Mouse (Mus musculus) A20 (cell line): ENCODE data around the gene Spg21.
A peak's percentile ranks its signal among the peaks of the same experiment; 100 is the strongest.

Source experiments
- DNase-seq: peaks from one replicate; pipeline ENCODE4 v3.0.0-alpha.2; 2011; ENCODE audit warnings: low read depth, low spot score

The Spg21 gene

DNA sequence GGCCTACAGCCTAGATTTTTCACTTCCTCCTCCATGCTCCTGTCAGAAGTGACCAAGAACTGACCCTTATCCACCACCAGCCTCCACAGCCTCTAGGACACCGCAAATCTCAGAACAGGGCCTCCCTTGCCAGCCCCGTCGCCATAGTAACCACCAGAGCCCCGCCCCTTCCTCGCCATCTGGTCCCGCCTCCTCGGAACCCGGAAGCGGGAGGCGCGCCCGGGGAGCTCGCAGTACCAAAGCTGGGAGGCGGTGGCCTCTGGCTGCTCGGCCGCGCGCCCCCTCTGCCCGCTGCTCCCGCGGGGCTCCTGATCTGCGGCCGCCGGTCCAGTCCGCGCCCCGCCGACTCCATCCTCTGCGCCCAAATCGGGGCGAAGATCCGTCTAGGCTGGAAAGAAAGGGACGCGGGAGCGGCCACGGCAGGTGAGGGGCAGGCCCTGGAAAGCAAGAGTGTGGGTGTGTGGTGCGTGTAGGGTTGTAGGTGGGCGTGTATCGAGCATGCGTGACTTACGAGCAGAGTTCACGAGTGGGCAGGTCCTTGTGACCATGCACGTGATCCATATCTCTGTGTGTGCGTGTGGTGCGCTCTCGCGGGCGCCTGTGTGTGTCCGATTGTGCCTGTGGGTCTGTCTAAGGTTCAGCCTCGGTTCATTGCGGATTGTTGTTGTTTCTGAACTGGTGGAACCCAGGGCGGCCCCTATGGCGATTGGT lies at the start of gene Spg21:
Gene Spg21 (plus strand): TSS at position 216 of the 711 bp plus-strand sequence.
- DNase-seq: peak; percentile 95

DNA sequence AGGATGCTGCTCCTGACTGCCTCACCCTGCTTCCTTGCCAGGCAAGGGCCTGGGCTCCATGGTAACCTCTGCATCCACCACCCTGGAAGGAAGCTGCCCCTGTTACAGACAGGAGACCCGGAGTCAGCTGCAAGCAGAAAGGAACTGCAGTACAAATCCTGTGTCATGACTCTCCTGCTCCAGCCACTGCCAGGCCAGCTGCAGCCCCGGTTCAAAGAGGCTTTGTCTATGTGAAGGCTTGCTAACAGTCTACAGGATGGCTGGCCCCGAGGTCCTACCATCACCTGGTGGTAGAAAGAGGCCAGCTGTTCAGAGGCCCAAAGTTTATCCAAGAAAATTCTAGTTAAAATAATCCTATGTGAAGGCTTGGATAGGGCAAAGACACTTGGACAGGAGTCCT lies 49.4 kb upstream of the Spg21 start:
- DNase-seq: no peak

DNA sequence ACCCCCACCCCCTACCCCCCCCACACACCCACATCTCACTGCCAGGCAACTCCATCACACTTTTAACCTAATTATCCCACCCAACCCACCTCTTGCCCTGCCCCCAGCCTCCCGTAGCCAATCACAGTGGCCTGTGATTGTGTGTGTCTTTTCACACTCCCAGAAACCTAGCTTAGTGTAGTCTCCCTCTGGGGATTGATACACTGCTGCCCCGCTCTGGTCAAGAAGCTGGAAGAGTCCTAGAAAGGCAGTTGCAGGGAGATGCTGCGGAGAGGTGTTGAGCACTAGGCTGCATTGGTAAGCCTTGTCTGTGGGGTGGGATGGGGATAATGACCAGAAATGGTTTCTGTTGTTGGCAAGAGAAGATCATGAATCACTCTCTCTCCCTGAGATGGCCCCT lies 43.0 kb upstream of the Spg21 start:
- no peak for DNase-seq

DNA sequence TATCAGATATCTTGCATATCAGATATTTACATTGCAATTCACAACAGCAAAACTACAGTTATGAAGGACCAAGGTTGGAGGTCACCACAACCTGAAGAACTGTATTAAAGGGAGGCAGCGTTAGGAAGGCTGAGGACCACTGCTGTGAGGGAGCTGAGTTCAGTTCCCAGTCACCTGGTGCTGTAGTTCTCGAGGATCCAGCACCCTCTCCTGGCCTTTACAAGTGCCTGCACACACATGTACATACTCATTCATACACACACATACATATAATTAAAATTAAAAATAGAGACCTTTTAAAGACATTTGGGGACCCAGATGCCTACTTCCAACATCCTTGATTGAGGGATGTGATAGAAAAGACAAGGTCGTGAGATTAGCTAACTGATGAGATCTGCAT lies 41.1 kb upstream of the Spg21 start:
- DNase-seq: peak; percentile 27

DNA sequence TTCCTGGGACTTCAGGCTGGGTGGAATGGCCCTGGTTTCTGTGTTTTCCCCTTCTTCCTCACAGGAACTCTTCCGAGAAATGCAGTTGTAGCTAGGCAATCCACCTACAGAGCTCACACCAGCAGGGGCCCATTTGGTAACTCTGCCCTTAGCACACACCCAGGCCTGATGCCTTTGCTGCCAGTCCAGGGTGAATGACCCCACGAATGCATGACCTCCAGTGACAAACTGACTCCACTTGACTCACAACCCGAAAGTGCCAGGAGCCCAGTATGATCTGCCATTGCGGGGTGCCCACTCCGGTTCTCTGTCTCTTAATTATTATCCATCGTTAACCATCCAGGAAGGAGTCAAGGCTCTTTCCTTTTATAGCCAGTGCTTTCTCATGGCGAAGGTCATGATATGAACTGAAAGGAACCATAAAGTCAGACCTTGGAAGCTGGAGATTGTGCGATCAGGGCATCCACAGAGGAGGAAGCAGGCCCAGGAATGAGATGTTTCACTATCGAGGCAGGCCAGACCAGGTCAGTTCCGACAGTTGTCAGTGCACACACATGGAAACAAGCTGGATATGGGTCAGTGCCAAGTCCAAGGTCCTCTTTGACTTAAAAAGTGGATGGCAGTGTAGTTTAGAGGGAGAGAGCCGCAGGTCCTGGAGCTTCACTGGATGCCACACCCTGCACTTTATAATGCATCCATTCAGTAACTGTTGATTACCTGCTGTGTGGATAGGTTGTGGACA lies 37.8 kb upstream of the Spg21 start, which contains the start of gene Slc51b:
Gene Slc51b (minus strand): TSS at position 196 of the 742 bp plus-strand sequence.
- DNase-seq: no peak

DNA sequence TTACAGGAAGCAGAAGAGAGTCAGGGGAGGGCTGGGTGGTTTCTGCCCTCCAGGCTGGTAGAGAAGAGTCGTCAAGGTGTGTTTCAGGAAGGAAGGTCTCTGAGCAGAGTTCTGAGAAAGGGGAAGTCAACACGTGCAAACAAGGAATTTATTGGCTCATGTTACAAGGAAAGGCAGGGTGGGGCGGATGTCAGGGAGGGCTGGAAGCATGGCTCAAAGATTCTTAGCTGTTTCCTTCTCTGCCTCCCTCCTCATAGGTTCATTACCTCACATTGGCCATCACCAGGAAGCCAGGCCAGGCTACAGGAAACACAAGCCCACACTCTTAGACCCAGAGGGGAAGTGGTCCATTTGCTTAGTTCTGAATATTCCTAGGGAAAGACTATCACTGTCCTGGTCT lies 36.4 kb upstream of the Spg21 start:
- peak; percentile 36 for DNase-seq

DNA sequence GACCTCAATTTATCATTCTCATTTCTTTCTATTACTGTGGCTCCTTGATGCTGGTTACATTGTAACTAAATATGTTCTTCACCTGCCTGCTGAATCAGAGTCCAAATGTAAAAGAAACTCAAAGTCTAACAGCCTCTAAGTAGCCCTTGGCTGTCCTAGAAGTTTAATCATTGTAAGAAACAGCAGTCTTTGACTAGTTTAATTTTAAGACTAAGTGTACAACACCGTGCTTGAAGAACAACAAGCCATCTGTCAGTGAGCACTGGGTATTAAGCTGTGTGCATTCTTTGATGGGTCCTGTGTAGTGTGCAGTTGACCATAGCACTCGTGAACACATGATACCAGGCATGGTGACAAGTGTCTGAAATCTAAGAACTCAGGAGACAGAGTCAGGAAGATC lies 33.2 kb upstream of the Spg21 start:
- no peak for DNase-seq

DNA sequence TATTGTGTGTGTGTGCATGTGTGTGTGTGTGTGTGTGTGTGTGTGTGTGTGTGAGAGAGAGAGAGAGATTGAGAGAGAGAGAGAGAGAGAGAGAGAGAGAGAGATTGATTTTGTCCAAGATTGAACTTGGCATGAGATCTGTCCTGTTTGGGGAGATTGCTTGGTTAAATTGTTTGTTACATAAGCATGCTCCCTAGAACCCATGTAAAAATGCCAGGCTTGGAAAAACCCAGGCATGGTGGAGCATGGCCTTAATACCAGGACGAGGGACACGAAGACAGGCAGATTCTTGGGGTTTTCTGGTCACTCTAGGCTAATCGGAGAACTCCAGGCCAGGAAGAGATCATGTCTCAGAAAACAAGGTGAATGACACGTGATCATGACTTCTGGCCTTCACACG lies 32.7 kb upstream of the Spg21 start:
- DNase-seq: no peak

DNA sequence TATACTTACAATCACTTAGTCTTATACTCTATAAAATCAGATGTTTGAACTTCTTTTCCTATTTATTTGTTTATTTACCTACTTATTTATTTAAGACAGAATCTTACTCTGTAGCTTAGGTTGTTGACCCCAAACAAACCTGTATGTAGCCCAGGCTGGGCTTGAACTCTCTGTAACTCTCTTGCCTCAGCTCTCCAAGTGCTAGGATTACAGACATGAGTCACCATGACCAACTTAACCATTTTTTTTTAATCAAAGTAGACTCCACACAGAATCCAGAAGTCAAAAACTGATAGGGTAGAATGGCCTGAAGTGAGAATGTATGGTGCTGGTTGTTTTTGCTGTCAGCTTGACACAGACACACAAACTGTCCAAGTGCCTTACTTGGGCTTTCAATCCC lies 30.3 kb upstream of the Spg21 start:
- DNase-seq: no peak

DNA sequence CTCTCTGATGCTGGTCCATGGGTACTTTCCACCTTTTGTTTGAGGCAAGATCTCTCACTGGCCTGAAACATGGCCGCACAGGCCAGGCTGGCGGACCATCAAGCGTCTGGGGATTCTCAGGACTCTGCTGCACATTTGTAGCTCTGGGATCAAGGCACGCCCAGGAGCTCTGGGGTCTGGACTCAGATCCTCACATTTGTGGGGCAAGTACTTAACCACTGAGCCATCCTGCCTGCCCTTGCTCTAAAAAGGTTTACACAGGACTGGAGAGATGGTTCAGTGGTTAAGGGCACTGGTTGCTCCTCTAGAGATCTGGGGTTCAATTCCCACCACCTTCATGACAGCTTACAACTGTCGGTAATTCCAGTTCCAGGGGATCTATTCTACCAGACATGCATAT lies 29.8 kb upstream of the Spg21 start:
- no peak for DNase-seq

DNA sequence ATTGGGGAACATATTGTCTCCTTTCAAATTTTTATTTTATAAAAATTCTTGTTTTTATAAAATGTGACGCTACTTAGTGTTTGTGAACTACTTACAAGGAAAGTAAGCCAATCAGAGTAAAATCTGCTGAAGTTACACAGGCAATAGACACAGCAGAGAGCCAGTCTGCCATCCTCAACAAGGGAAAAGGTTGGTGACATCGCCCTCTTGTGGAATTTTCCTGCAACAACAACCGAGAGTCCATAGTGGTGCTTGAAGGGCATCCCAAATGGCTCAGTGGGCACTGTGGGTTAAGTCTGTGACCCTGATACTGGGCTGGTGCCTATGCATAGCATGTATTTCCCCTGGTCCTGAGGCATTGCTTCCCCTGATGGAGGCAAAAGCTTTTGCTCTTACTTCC lies 28.5 kb upstream of the Spg21 start:
- DNase-seq: peak; percentile 75

DNA sequence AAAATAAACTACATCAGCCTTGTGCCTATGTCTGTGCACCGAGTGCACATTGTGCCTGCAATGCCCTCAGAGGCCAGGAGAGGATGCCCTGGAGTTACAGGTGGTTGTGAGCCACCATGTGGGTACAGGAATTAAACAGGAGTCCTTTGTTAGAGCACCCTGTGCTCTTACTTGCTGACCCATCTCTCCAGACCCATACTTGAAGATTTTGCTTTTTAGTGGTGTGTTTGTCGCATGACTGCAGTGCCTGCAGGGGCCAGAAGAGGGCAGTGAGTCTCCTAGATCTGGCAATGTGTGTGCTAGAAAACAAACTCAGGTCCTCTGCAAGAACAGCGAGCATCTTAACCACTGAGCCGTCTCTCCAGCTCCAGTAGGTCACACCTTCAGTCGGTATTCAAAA lies 26.6 kb upstream of the Spg21 start:
- DNase-seq: peak; percentile 84

DNA sequence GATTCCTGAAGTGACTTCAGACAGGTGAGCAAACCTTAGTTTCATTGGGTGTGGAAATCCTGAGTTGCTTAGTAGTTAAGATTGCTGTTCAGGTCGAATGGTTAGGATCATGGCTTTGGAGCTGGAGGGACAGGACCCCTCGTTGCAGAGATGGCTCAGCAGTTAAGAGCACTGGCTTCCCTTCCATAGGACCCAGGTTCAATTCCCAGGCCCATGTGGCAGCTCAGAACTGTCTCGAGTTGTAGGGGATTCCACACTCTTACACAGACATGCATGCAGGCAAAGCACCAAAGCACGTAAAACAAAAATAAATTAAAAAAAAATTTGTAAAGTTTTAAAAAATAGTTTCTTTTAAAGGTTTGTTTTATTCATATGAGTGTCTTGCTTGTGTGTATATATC lies 25.5 kb upstream of the Spg21 start:
- no peak for DNase-seq

DNA sequence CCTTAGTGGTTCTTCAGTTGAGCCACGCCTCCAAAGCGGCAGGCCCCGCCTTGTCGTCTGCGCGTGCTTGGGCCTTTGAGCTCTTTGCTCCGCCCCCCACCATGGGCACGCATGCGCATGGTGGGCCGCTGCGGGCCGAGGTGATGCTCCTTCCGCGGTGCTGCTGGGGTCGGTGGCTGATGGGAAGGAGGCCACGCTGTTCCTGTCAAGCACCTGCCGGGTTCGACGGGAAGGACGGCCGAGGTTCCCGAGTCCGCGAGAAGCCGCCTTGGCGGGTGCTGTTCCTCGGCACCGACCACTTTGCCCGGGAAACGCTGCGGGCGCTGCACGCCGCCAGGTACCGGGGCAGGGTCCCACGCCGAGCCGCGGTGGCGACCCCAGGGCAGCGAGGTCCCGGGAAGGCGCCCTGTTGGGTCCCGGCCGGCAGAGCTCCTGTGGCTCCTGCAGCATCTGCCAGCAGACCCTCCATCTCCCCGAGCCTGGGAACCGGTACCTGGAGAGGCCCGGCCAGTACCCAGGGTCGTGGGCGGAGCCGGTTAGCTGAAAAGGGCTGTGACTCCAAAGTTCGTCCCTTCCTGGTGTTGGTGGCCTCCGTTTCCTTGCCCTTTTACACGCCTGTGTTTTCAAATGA lies 25.0 kb upstream of the Spg21 start, which contains the start of gene Mtfmt:
Gene Mtfmt (plus strand): TSS at position 112 of the 631 bp plus-strand sequence.
- peak; percentile 97 for DNase-seq

DNA sequence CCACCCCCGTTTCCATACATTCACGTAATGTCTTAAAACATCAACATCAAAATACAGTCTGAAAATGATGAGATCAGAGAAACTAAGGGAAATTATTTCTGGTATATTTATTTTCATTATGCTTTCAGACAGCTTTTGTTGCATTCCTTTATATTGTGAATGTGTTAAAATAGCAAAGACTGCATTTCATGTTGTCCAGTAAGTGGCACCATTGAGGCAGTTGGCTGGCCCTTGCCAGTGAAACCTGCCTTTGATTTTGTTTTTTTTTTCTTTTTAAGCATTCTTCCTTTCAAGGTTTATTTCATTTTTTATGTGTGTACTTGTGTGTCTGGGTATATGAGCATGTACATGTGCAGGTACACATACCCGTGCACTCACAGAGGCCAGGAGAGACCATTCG lies 16.1 kb upstream of the Spg21 start:
- no peak for DNase-seq

DNA sequence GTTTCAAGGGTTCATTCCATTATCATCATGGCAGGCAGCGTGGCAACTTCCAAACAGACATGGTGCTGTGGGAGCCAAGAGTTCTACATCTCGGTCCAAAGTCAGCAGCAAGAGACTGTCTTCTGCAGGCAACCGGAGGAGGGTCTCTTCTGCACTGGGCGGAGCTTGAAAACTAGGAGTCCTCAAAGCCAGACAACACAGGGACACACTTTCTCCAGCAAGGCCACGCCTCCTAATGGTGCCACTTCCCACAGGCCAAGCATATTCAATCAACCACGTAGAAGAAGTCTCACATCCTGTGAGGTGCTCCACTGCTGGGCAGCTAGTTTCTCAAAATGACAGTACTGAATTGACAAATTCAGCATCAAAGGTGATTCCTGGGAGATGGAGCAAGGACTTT lies 12.8 kb upstream of the Spg21 start:
- no peak for DNase-seq

DNA sequence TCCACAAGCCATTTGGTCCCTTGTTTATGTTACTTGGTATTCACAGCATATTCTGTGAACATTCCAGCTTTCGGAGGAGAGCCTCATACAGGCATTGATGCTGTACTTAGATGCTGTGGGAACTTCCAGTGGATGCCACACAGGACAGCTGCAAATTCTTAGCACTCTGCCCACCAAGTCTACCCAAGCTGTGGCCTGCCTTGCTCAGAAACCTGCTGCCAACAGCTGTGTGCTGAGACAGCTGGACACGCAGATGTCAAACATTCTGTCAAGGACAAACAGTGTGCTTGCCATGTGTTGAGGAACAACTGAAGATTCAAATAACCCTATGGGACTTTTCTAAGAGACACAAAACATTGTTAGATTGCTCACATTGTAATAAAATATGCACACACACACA lies 1.8 kb upstream of the Spg21 start:
- DNase-seq: no peak

DNA sequence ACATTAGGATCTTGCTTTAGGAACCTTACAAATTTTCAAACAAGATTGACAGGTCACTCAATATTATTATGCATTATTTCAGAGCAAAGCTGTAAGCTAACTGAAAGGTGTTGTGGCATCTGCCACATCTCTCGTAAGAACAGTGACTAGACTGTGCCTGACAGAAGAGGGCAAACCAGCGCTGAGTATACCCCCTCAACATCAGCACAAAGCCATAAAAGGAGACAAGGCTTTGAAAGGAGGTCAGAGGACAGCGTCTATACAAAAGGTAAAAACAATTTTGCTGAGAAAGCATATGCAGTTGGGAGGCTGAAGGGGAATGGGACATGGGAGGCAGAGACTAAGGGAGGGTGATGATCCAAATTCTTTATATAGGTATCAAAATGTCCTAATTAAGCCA lies 549 bp upstream of the Spg21 start:
- no peak for DNase-seq

DNA sequence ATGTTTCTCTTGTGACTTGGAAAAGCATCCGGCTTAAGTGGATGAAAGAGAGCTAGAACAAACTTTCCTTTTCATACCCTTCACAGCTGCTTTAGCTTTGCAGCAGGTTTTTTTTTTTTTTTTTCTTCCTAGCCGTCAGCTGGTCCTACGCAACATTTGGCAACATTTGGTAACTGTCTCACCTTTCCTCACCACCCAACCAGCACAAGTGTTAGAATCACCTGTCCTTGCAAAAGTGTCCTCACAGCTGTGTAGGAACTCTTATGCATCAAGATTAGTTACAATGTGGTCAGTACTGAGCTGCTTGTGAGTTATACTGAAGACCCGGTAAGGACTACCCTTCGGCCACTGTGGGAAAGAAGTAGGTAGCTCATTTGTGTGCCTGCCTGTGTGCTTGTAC lies 1.8 kb downstream of the Spg21 start:
- DNase-seq: no peak

DNA sequence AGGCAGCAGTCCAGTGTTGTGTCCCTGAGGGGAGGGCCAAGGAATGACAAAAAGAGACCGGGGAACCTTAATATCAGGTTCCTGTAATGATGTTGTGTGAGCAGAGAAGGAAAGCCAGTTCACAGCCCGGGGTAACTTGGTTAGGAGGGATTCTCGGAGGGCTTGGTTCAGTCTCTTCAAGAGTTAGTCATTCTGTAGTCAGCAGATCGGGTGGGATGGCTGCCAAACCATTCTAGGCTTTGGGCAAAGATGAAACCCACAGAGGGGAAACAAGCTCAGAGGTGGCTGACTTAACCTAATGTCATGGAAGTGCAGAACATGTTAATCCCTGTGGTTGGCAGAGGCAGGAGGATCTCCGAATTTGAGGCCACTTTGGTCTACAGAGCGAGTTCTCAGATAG lies 3.4 kb downstream of the Spg21 start:
- DNase-seq: no peak

DNA sequence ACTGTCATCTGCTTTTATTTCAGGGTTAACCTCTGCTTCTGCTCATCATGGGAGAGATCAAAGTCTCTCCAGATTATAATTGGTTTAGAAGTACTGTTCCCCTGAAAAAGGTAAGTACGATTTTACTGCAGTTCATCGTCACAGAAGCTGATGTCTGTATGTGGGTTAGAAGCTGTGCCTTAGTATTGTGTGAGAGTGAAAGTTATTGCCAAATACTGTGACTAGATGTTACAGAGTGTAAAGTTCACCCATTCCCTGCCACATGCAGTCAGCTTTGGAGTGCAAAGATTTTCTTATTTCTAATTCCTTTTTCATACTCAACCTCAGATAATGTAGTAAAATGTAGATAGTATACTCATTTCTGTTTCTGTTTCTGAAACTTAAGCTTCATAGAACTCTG lies 4.5 kb downstream of the Spg21 start:
- DNase-seq: no peak

DNA sequence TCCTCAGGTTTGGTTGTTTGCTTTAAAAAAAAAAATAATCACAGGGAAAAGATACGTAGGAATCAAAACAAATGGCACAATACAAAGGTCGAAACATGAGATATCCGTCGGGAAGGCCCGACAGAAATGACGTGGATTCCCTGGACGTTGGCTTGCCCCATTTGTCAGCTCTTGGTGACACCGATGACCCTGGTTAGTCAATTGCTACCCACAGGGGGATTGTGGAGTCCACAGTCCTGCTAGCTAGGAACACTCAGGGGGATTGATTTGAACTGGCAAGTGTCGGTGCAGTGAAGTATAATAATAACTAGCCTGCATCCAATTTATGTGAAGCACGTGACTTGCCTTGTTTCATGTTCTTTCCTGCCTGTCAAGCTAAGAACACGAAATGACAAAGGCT lies 6.9 kb downstream of the Spg21 start:
- DNase-seq: no peak

DNA sequence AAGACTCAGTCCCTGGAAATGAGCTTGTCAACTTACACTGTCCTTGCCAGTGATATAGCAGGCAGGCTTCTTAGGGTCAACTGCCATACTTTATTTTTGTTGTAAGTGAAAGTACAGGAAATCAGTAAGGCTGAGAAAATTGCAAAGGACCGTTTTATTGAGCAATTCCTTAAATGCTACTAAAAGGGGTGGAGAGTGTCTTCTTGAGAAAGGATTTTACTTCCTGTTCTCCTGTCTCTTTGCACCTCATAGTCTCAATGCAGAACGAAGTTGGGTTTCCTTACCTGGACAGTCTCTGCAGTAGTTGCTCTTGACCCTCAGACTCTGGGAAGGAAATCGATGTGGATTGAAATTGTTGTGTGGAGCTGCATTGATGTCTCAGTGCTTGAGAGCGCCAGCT lies 12.0 kb downstream of the Spg21 start:
- no peak for DNase-seq
